Mouse (Mus musculus): Measurements from ENCODE around the gene Amy2a5. TPM values are rescaled to one million over a fixed set of nuclear protein-coding genes. Genes with fewer than 3 reads are reported as not detected.
"Not testable (repeated sequence)": the region's sequence is repeated elsewhere in the genome, so short reads cannot be mapped to it uniquely, and the experiment has no call there.

The Amy2a5 gene
- not detected in 2 replicates for total RNA-seq (2012; rRNA removed)

DNA sequence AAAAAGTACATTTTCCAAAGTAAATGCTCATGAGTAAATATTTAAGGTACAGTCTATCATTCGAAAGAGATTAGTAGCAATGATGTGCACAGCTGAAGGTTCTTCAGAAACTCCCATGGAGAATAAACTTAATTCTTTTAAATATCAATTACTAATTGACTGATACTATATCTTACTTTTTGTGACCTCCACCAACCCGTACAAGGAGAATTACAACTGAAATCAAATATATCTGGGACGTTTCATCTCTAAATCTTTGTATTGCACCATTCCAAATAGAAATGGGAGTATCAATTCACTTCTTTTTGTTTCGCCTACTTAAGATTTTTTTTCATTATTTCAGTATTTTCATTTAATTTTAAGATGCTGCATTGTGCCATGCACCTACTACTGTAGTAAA, at the start of gene Amy2a5:
Amy2a5 (minus strand) TSS at position 101 of the 400 bp plus-strand sequence.
- H3K27ac ChIP-seq (ENCODE audit: insufficient read depth, low read depth, low read length, poor library complexity, severe bottlenecking); H3K4me1 ChIP-seq (ENCODE audit: control insufficient read depth in 2 of 2, insufficient read depth in 2 of 2, low read length in 2 of 2, poor library complexity in 1 of 2); H3K9me3 ChIP-seq (ENCODE audit: control insufficient read depth, insufficient read depth, low read depth, low read length); in situ Hi-C loops (cut with MboI; ENCODE audit: low sequenced_read_pairs in 2 of 2, unreplicated experiment in 2 of 2); H3K36me3 ChIP-seq (ENCODE audit: control insufficient read depth, insufficient read depth, low read length, poor library complexity, severe bottlenecking); DNase-seq (ENCODE audit: low read depth, low spot score); H3K4me3 ChIP-seq (ENCODE audit: insufficient read depth in 1 of 2, low read depth in 1 of 2, low read length in 2 of 2, poor library complexity in 1 of 2, severe bottlenecking in 1 of 2); H3K9ac ChIP-seq (ENCODE audit: insufficient read depth, low read depth, low read length, poor library complexity, severe bottlenecking): not testable (repeated sequence)

DNA sequence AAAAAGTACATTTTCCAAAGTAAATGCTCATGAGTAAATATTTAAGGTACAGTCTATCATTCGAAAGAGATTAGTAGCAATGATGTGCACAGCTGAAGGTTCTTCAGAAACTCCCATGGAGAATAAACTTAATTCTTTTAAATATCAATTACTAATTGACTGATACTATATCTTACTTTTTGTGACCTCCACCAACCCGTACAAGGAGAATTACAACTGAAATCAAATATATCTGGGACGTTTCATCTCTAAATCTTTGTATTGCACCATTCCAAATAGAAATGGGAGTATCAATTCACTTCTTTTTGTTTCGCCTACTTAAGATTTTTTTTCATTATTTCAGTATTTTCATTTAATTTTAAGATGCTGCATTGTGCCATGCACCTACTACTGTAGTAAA, 32.7 kb upstream of the Amy2a5 start, which contains the start of gene Amy2a4:
Amy2a4 (minus strand) TSS at position 101 of the 400 bp plus-strand sequence.
- H3K9me3 ChIP-seq (ENCODE audit: control insufficient read depth, insufficient read depth, low read depth, low read length); H3K27ac ChIP-seq (ENCODE audit: insufficient read depth, low read depth, low read length, poor library complexity, severe bottlenecking); in situ Hi-C loops (cut with MboI; ENCODE audit: low sequenced_read_pairs in 2 of 2, unreplicated experiment in 2 of 2); H3K4me1 ChIP-seq (ENCODE audit: control insufficient read depth in 2 of 2, insufficient read depth in 2 of 2, low read length in 2 of 2, poor library complexity in 1 of 2); DNase-seq (ENCODE audit: low read depth, low spot score); H3K36me3 ChIP-seq (ENCODE audit: control insufficient read depth, insufficient read depth, low read length, poor library complexity, severe bottlenecking); H3K4me3 ChIP-seq (ENCODE audit: insufficient read depth in 1 of 2, low read depth in 1 of 2, low read length in 2 of 2, poor library complexity in 1 of 2, severe bottlenecking in 1 of 2); H3K9ac ChIP-seq (ENCODE audit: insufficient read depth, low read depth, low read length, poor library complexity, severe bottlenecking): not testable (repeated sequence)

DNA sequence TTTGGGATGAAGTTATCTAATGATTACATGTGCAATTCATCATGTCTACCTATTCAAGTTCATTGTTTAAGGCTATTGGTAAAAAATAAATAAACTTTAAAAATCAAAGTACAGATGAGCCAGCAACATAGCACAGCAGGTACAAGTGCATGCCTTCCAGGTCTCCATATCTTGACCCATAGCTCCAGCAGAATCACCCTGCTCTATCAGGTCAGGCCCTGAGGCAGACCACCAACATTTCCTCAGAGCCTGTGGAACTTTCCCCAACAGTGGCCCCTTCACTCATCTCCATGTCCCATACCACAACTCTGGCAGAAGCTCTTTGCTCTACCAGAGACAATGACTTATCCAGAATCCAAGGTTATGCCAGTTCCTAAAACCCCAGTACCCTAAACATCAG, 21.6 kb upstream of the Amy2a5 start:
- H3K27ac ChIP-seq (ENCODE audit: insufficient read depth, low read depth, low read length, poor library complexity, severe bottlenecking); in situ Hi-C loops (cut with MboI; ENCODE audit: low sequenced_read_pairs in 2 of 2, unreplicated experiment in 2 of 2); H3K9ac ChIP-seq (ENCODE audit: insufficient read depth, low read depth, low read length, poor library complexity, severe bottlenecking); H3K4me1 ChIP-seq (ENCODE audit: control insufficient read depth in 2 of 2, insufficient read depth in 2 of 2, low read length in 2 of 2, poor library complexity in 1 of 2); DNase-seq (ENCODE audit: low read depth, low spot score); H3K4me3 ChIP-seq (ENCODE audit: insufficient read depth in 1 of 2, low read depth in 1 of 2, low read length in 2 of 2, poor library complexity in 1 of 2, severe bottlenecking in 1 of 2); H3K36me3 ChIP-seq (ENCODE audit: control insufficient read depth, insufficient read depth, low read length, poor library complexity, severe bottlenecking); H3K9me3 ChIP-seq (ENCODE audit: control insufficient read depth, insufficient read depth, low read depth, low read length): not testable (repeated sequence)

DNA sequence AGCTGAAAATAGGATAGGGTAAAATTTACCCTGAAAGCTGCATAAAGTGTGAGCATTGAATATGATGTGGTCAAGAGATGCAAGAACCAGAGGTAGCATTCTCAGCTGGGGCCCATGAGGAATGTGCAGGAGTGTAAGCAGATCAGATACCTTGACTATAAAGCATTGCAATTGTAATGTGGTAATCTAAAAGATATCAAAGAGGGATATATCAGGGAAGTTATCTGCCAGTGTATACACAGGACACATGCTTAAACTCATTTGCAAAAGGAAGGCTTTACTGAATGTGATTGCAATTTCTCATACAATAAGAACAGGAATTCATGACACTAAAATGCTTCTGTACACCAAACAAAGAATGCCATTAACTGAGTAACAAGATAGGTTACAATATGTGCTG, 20.9 kb upstream of the Amy2a5 start:
- H3K4me3 ChIP-seq (ENCODE audit: insufficient read depth in 1 of 2, low read depth in 1 of 2, low read length in 2 of 2, poor library complexity in 1 of 2, severe bottlenecking in 1 of 2); H3K9me3 ChIP-seq (ENCODE audit: control insufficient read depth, insufficient read depth, low read depth, low read length); in situ Hi-C loops (cut with MboI; ENCODE audit: low sequenced_read_pairs in 2 of 2, unreplicated experiment in 2 of 2); H3K27ac ChIP-seq (ENCODE audit: insufficient read depth, low read depth, low read length, poor library complexity, severe bottlenecking); H3K9ac ChIP-seq (ENCODE audit: insufficient read depth, low read depth, low read length, poor library complexity, severe bottlenecking); DNase-seq (ENCODE audit: low read depth, low spot score); H3K36me3 ChIP-seq (ENCODE audit: control insufficient read depth, insufficient read depth, low read length, poor library complexity, severe bottlenecking); H3K4me1 ChIP-seq (ENCODE audit: control insufficient read depth in 2 of 2, insufficient read depth in 2 of 2, low read length in 2 of 2, poor library complexity in 1 of 2): not testable (repeated sequence)

DNA sequence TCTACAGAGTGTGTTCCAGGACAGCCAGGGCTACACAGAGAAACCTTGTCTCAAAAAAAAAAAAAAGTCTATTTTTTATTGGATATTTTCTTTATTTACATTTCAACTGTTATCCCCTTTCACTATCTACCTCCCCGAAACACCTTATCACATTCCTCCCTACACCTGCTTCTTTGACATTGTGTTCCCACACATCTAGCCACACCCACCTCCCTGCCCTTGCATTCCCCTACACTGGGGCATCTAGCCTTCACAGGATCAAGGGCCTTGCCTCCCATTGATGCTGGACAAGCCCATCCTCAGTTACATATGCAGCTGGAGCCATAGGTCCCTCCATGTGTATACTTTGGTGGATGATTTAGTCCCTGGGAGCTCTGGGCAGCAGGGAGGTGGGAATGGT, 31.5 kb downstream of the Amy2a5 start:
- Histone ChIP-seq H3K9me3 (ENCODE audit: control insufficient read depth, insufficient read depth, low read depth, low read length) (no peaks in the 10 kb centered on the region), H3K4me3 (ENCODE audit: insufficient read depth in 1 of 2, low read depth in 1 of 2, low read length in 2 of 2, poor library complexity in 1 of 2, severe bottlenecking in 1 of 2) (no peak overlapping the region), H3K27ac (ENCODE audit: insufficient read depth, low read depth, low read length, poor library complexity, severe bottlenecking) (no peak overlapping the region), H3K36me3 (ENCODE audit: control insufficient read depth, insufficient read depth, low read length, poor library complexity, severe bottlenecking) (no peaks in the 10 kb centered on the region), H3K4me1 (ENCODE audit: control insufficient read depth in 2 of 2, insufficient read depth in 2 of 2, low read length in 2 of 2, poor library complexity in 1 of 2) (no peaks in the 10 kb centered on the region), H3K9ac (ENCODE audit: insufficient read depth, low read depth, low read length, poor library complexity, severe bottlenecking) (no peak overlapping the region)
- DNase-seq (ENCODE audit: low read depth, low spot score): no peak
- in situ Hi-C loops (cut with MboI; ENCODE audit: low sequenced_read_pairs in 2 of 2, unreplicated experiment in 2 of 2): no loop called here
- no peak for TF ChIP-seq MAFK (IDR thresholded peaks at IDR 0.05; ENCODE audit: insufficient read depth, low read depth, low read length)
- TF ChIP-seq ZC3H11A (IDR thresholded peaks at IDR 0.05; ENCODE audit: borderline replicate concordance, low read depth, low read length): no peak
- no peak for TF ChIP-seq HCFC1 (IDR thresholded peaks at IDR 0.05; ENCODE audit: borderline replicate concordance, insufficient read depth, low read length)
- no peak for TF ChIP-seq CHD2 (IDR thresholded peaks at IDR 0.05; ENCODE audit: low read depth, low read length)
- no peak for TF ChIP-seq ZNF384 (IDR thresholded peaks at IDR 0.05; ENCODE audit: low read depth, low read length)

Other genes starting within 250 kb of the Amy2a5 start
- not detected in 2 replicates for gene Amy2a4, start 32.6 kb upstream of the Amy2a5 start, total RNA-seq (2012; rRNA removed)
- not detected in 2 replicates for gene Amy2a3, start 65.2 kb upstream of the Amy2a5 start, total RNA-seq (2012; rRNA removed)
- not detected in 2 replicates for gene Amy2a2, start 97.8 kb upstream of the Amy2a5 start, total RNA-seq (2012; rRNA removed)